Mouse (Mus musculus) bone marrow macrophage, adult 2 months (primary cell): Measurements from ENCODE around the gene Eda.

ENCODE experiments used
- CTCF ChIP-seq: IDR thresholded peaks from 2 replicates; pipeline ENCODE4 v1.5.1; 2012; ENCODE audit warnings: low read depth, mild to moderate bottlenecking, low read length, moderate library complexity
- POLR2A ChIP-seq: IDR thresholded peaks from 2 replicates; pipeline ENCODE4 v1.6.1; 2012; ENCODE audit warnings: mild to moderate bottlenecking, low read depth, low read length, borderline replicate concordance

DNA sequence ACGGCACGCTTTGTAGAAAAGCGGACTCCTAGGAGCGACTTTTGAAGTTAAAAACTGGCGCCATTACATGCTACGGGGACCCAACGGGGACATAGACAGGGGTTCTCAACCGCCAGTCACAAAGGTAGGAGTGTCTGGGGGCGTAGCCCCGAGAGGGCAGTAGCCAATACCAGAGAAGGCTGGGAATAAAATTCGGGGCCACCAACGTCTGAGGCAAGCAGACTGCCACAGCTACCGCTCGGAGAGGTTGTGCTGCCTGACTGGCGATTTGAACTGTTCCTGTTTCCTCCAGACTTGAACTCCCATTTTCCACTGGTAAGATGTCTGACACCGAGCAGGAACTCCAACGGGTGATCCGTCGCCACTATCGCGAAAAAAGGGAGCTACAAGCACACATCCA, 453.3 kb downstream of the Eda start, which contains the start of gene Otud6a:
- TF ChIP-seq CTCF, result no peak
- TF ChIP-seq POLR2A, result no peak
